Mouse (Mus musculus) heart, embryonic 13.5 days (tissue): ENCODE measurements around the gene Ddx42. TPM values are rescaled to one million over a fixed set of nuclear protein-coding genes. Genes with fewer than 3 reads are reported as not detected.

Source experiments
- ATAC-seq: fragments of 200-750 bp; cut with Nextera tagmentation; 2 replicates; pipeline ENCODE4 v1.8.0; 2017; ENCODE audit warnings: moderate TSS enrichment; ENCODE audit not compliant: insufficient number of reproducible peaks, low FRiP score, low TSS enrichment; ENCODE audit errors: extremely low read depth
- H3K27ac ChIP-seq: fragments of 300-500 bp; sonication (generic); replicated peaks from 2 replicates; pipeline ENCODE4 v1.5.1; 2015; ENCODE audit warnings: moderate library complexity, mild to moderate bottlenecking, inconsistent platforms
- H3K27me3 ChIP-seq: fragments of 300-500 bp; sonication (generic); replicated peaks from 2 replicates; pipeline ENCODE4 v1.6.1; 2015; ENCODE audit warnings: mild to moderate bottlenecking, inconsistent platforms
- H3K36me3 ChIP-seq: fragments of 300-500 bp; sonication (generic); 2 replicates; pipeline ENCODE4 v1.6.1; 2015; ENCODE audit warnings: mild to moderate bottlenecking, inconsistent platforms
- H3K4me1 ChIP-seq: fragments of 300-500 bp; sonication (generic); 2 replicates; pipeline ENCODE4 v1.6.1; 2015; ENCODE audit warnings: inconsistent platforms
- H3K4me2 ChIP-seq: fragments of 300-500 bp; sonication (generic); 2 replicates; pipeline ENCODE4 v1.6.1; 2015; ENCODE audit warnings: inconsistent platforms, mild to moderate bottlenecking, moderate library complexity
- H3K4me3 ChIP-seq: fragments of 300-500 bp; sonication (generic); 2 replicates; pipeline ENCODE4 v1.5.1; 2015; ENCODE audit warnings: moderate library complexity, mild to moderate bottlenecking, inconsistent platforms
- H3K9ac ChIP-seq: fragments of 300-500 bp; sonication (generic); 2 replicates; pipeline ENCODE4 v1.6.1; 2015; ENCODE audit warnings: inconsistent platforms, mild to moderate bottlenecking, moderate library complexity
- H3K9me3 ChIP-seq: fragments of 300-500 bp; sonication (generic); 2 replicates; pipeline ENCODE4 v1.6.1; 2016; ENCODE audit warnings: inconsistent platforms
- WGBS: fragments of 180-500 bp; shearing (Covaris S2); methylation state at CpG from one replicate; pipeline ENCODE4 v1.1.7; 2015; ENCODE audit warnings: mixed read lengths; 5-methylcytosine and 5-hydroxymethylcytosine counted together
- polyA plus RNA-seq: library from polyadenylated mRNA; unstranded; fragments of >200 nt; fragmentation: Nextera tagmentation; extraction: Ambion mirVana; gene quantifications from 2 replicates; pipeline ENCODE4 v1.2.1, GENCODE M21; 2015

Gene Ddx42
- polyA plus RNA-seq, 1 experiment from 2014 or later: 46.7 TPM

- Histone ChIP-seq H3K27me3 (peaks cover 8% of the 10 kb centered on the region; the same call in 1 of the 2 replicates), H3K9ac (no peak overlapping the region), H3K4me3 (no peak overlapping the region), H3K4me1 (peaks cover 3% of the 10 kb centered on the region; the same call in 1 of the 2 replicates), H3K9me3 (no peaks in the 10 kb centered on the region), H3K36me3 (no peaks in the 10 kb centered on the region), H3K27ac (no peak overlapping the region), H3K4me2 (no peak overlapping the region)
- 57% methylated on average over 8 of the region's 8 CpGs for WGBS
- no peak for ATAC-seq
Observed at GRCm38 (mm10) chr11:106284126-106284525, 67.4 kb downstream of the Ddx42 start.

GRCm38 (mm10) chr11:106286206-106286605 lies 69.5 kb downstream of the Ddx42 start:
- peaks cover 9% of the 10 kb centered on the region for H3K4me1 ChIP-seq
- H3K4me2 ChIP-seq: no peak overlapping the region
- WGBS: 72% methylated on average over 7 of the region's 7 CpGs
- no peaks in the 10 kb centered on the region for H3K36me3 ChIP-seq
- H3K27me3 ChIP-seq: peaks cover 8% of the 10 kb centered on the region; the same call in 1 of the 2 replicates
- no peak overlapping the region for H3K27ac ChIP-seq
- H3K9ac ChIP-seq: no peak overlapping the region
- no peak for ATAC-seq
- H3K4me3 ChIP-seq: no peak overlapping the region
- no peaks in the 10 kb centered on the region for H3K9me3 ChIP-seq

- no peak for ATAC-seq
Observed at GRCm38 (mm10) chr11:106286987-106287386, 70.3 kb downstream of the Ddx42 start.

GRCm38 (mm10) chr11:106289369-106289768 lies 72.6 kb downstream of the Ddx42 start:
- H3K4me1 ChIP-seq: peaks cover 9% of the 10 kb centered on the region
- no peaks in the 10 kb centered on the region for H3K27me3 ChIP-seq
- ATAC-seq: peak; percentile 31; the same call in 1 of the 2 replicates
- no peak overlapping the region for H3K4me2 ChIP-seq
- 32% methylated on average over 8 of the region's 8 CpGs for WGBS
- no peak overlapping the region for H3K4me3 ChIP-seq
- no peaks in the 10 kb centered on the region for H3K9me3 ChIP-seq
- no peaks in the 10 kb centered on the region for H3K36me3 ChIP-seq
- H3K9ac ChIP-seq: no peak overlapping the region
- H3K27ac ChIP-seq: no peak overlapping the region

More at GRCm38 (mm10) chr11:106286987-106287386, 70.3 kb downstream of the Ddx42 start:
- no peaks in the 10 kb centered on the region for H3K36me3 ChIP-seq
- H3K27ac ChIP-seq: no peak overlapping the region
- 72% methylated on average over 11 of the region's 11 CpGs for WGBS
- H3K9me3 ChIP-seq: no peaks in the 10 kb centered on the region
- H3K4me1 ChIP-seq: peaks cover 9% of the 10 kb centered on the region
- peaks cover 8% of the 10 kb centered on the region; the same call in 1 of the 2 replicates for H3K27me3 ChIP-seq
- H3K4me2 ChIP-seq: no peak overlapping the region
- H3K4me3 ChIP-seq: no peak overlapping the region
- H3K9ac ChIP-seq: no peak overlapping the region

GRCm38 (mm10) chr11:106290376-106290775 lies 73.7 kb downstream of the Ddx42 start:
- no peaks in the 10 kb centered on the region for H3K36me3 ChIP-seq
- no peak overlapping the region for H3K27ac ChIP-seq
- no peaks in the 10 kb centered on the region for H3K27me3 ChIP-seq
- H3K4me2 ChIP-seq: no peak overlapping the region
- no peaks in the 10 kb centered on the region for H3K9me3 ChIP-seq
- H3K4me1 ChIP-seq: peaks cover 9% of the 10 kb centered on the region
- no peak overlapping the region for H3K4me3 ChIP-seq
- ATAC-seq: no peak
- no peak overlapping the region for H3K9ac ChIP-seq
- WGBS: 84% methylated on average over 5 of the region's 5 CpGs

- no peak for ATAC-seq
- H3K27me3 ChIP-seq: no peaks in the 10 kb centered on the region
- no peaks in the 10 kb centered on the region for H3K36me3 ChIP-seq
- WGBS: 75% methylated on average over 2 of the region's 2 CpGs
- H3K27ac ChIP-seq: no peak overlapping the region
- H3K4me1 ChIP-seq: peaks cover 6% of the 10 kb centered on the region; the same call in 1 of the 2 replicates
- H3K4me2 ChIP-seq: no peak overlapping the region
- H3K9me3 ChIP-seq: no peaks in the 10 kb centered on the region
- no peak overlapping the region for H3K4me3 ChIP-seq
- no peak overlapping the region for H3K9ac ChIP-seq
Observed at GRCm38 (mm10) chr11:106291861-106292260, 75.1 kb downstream of the Ddx42 start.

Other genes with a start within 250 kb of the Ddx42 start
- 0.96 and 1.1 TPM in 2 replicates for gene Ace, start 249.0 kb upstream of the Ddx42 start, polyA plus RNA-seq
- gene Ace3, start 222.3 kb upstream of the Ddx42 start, polyA plus RNA-seq: not detected in 2 replicates
- 0.13 and 0.17 TPM in 2 replicates for gene Kcnh6, start 208.8 kb upstream of the Ddx42 start, polyA plus RNA-seq
- 43.0 and 43.8 TPM in 2 replicates for gene Dcaf7, start 180.1 kb upstream of the Ddx42 start, polyA plus RNA-seq
- 9.0 and 11.0 TPM in 2 replicates for gene Taco1, start 150.9 kb upstream of the Ddx42 start, polyA plus RNA-seq
- 20.5 and 21.3 TPM in 2 replicates for gene Map3k3, start 132.3 kb upstream of the Ddx42 start, polyA plus RNA-seq
- gene Gm10840, start 56.1 kb upstream of the Ddx42 start, polyA plus RNA-seq: not detected in 2 replicates
- gene Limd2, start 56.1 kb upstream of the Ddx42 start, polyA plus RNA-seq: 119 TPM in 2 replicates
- gene Strada, start 14.8 kb upstream of the Ddx42 start, polyA plus RNA-seq: 18.9 and 20.4 TPM in 2 replicates
- gene Ccdc47, start 582 bp upstream of the Ddx42 start, polyA plus RNA-seq: 79.6 and 81.5 TPM in 2 replicates
- 36.6 and 37.4 TPM in 2 replicates for gene Ftsj3, start 39.2 kb downstream of the Ddx42 start, polyA plus RNA-seq
- 229 and 256 TPM in 2 replicates for gene Psmc5, start 39.2 kb downstream of the Ddx42 start, polyA plus RNA-seq
- gene Smarcd2, start 56.0 kb downstream of the Ddx42 start, polyA plus RNA-seq: 17.9 and 20.4 TPM in 2 replicates
- 0.06 and 0.13 TPM in 2 replicates for gene Tcam1, start 59.7 kb downstream of the Ddx42 start, polyA plus RNA-seq
- not detected in 2 replicates for gene Gh, start 84.9 kb downstream of the Ddx42 start, polyA plus RNA-seq
- 1.2 TPM in 2 replicates for gene Cd79b, start 97.8 kb downstream of the Ddx42 start, polyA plus RNA-seq
- gene Scn4a, start 136.4 kb downstream of the Ddx42 start, polyA plus RNA-seq: 0.03 and 0.08 TPM in 2 replicates
- 0.15 and 0.27 TPM in 2 replicates for gene Prr29, start 148.5 kb downstream of the Ddx42 start, polyA plus RNA-seq
- 77.7 and 86.1 TPM in 2 replicates for gene Icam2, start 171.1 kb downstream of the Ddx42 start, polyA plus RNA-seq